Mouse (Mus musculus) cortical plate, adult 2 months (tissue): ENCODE data around the gene Siglec1.

Source experiments
- CTCF ChIP-seq: fragments of 200-500 bp; IDR thresholded peaks from 2 replicates; pipeline ENCODE4 v1.5.1; 2011; ENCODE audit warnings: mild to moderate bottlenecking, control low read depth, low read length; ENCODE audit not compliant: insufficient read depth; ENCODE audit errors: extremely low read depth
- POLR2A ChIP-seq: fragments of 200-500 bp; IDR thresholded peaks from 2 replicates; pipeline ENCODE4 v1.6.1; 2011; ENCODE audit warnings: mild to moderate bottlenecking, low read length, control low read depth; ENCODE audit not compliant: insufficient read depth; ENCODE audit errors: extremely low read depth

DNA sequence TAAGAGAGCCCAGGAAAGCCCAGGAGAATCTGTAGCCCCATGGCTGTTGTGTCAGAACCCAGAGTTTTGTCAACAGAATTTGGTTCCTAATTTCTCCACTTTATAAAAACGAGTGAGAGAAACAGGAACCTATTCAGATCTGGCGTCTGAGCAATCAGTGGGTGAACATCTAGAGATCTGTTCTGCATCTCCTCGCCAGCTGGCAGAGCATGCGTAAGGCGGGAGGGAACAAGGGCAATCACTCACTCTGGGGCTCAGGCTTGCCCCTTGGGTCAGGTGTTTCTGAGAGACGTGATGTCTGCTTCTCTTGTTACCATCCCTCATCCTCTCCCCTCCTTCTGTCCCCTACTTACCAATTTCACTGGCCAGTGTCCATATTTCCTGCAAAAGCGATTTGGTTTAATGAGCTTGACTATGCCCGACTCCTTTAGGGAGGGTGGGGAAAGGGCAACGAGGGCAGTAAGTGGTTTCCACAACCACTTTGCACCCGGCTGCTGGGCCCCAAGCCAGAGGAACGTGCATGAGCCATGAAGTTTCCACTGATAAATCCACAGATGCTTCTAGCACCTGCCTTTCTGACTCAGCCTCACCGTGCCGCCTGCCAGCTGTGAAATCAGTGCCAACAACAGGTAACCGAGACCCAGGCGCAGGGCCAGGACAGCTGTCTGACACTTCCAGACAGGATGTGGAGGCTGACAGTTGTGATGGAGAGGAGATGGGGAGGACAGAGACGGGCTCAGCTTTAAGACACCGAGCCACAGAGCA, 49.2 kb downstream of the Siglec1 start:
- TF ChIP-seq CTCF, result no peak
- TF ChIP-seq POLR2A, result no peak
